Mouse (Mus musculus) urinary bladder, postnatal 14 days (tissue): Measurements from ENCODE around the gene Grm2.
"Not testable (repeated sequence)": the region's sequence is repeated elsewhere in the genome, so short reads cannot be mapped to it uniquely, and the experiment has no call there.

Experiments
- DNase-seq: peaks from one replicate; pipeline ENCODE4 v3.0.0; 2021; ENCODE audit warnings: low spot score

Grm2 gene

DNA sequence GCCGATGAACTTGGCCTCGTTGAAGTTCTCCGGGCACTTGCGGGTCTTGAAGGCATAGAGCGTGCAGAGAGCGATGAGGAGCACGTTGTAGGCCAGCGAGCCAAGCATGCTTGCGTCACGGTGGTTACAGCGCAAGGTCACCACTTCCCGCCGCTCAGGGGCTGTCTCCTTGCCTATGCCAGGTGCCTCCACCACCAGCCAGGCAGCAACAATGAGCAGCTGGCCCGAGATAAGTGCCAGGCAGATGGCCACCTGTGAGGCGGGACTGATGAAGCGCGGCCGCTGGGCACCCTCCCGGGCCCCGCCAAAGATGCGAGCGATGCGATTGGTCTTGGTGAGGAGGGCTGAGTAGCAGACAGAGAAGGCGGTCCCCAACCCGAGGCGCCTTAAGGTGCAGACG, 8.7 kb downstream of the Grm2 start:
- DNase-seq: no peak

DNA sequence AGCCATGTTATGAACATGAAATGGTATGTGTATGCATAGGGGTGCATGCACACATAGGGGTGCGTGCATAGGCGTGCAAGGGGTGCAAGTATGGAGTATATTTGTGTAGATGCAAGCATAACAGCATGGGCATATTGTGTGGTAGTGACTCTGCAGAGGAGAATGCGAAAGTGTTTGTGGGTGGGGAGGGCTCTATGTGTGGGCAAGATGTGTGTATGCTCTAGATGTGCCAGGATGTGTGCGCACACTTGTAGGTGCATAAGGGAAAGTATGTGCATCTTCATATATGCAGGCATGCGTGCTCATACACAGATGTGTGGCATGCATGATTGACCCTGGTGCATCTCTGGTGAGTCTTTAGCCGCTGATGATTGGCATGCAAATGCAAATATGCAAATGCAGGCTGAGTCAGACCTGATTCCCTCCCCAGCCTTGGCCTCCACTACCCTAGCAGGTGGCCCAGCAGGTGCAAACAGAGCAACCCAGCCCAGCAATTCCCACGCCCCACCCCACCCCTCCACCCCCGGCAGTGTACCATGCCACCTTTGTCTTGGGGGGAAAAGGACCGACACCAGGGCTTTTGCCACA, 10.1 kb downstream of the Grm2 start:
- no peak for DNase-seq

DNA sequence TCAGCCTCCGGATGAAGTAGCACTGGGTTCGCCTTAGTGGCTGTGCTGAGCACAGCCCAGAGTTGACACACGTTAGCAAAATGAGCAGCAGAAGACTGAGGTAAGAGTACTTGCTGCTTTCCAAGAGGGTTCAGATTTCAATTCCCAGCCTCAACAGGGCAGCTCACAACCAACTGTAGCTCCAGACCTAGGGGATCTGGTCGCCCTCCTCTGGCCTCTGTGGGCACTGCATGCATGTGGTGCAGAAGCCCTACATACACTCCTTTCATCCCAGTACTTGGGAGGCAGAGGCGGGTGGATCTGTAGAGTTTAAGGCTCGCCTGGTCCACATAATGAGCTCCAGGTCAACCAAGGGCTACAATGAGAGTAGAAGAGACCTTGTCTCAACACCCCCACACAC, 12.1 kb downstream of the Grm2 start:
- DNase-seq: no peak

DNA sequence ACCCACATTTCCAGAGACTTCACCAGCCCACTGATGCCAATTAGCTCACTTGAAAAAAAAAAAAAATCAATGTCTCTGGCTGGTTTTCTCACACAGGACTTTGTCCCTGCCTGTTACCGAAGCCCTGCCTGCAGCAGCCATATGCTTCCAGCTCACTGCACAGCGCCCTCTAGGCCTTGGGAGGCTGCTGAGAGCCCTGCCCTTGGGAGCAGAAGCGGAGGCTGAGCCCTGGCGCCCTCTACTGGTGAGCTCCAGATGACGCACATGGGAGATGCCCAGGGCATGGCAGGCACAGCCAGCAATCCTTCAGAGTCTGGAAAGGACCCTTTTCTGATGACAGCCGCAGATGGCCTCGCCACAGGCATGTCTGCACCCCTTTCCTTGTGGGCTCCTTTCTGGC, 12.8 kb downstream of the Grm2 start:
- DNase-seq: peak; percentile 73

DNA sequence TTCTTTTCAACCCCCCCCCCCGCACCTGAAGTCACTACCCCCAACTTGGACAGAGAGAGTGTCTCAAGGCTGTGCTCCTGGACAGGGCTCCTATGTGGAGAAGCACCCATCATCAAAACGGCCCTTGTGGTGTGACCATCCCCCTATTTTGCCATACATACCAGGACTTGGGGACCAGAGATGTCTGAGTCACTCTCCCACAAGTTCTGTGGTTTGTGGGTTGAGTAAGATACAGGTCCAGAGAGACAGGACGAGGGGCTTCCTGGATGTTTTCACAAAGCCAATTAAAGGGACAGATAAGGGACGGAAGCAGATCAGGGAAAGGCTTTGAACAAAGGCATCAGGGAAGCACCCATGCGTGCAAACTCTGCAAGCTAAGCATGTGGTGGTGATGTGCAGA, 14.5 kb downstream of the Grm2 start:
- DNase-seq: no peak

DNA sequence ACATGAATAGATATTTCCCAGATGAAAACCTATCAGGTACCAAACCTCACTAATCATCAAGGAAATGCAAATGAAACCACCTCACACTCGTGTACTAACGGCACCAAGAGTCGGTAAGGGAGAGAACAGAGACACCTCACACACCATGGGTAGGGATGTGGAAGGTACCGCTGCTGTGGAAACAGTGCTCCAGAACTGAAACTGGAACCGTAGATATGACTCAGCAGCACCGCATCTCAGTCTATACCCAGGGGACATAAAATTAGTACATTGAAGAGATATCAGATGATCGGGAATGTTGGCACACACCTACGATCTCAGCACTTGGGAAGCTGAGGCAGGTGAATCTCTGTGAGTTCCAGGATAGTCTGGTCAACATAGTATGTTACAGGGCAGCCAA, 17.7 kb downstream of the Grm2 start:
- no peak for DNase-seq

DNA sequence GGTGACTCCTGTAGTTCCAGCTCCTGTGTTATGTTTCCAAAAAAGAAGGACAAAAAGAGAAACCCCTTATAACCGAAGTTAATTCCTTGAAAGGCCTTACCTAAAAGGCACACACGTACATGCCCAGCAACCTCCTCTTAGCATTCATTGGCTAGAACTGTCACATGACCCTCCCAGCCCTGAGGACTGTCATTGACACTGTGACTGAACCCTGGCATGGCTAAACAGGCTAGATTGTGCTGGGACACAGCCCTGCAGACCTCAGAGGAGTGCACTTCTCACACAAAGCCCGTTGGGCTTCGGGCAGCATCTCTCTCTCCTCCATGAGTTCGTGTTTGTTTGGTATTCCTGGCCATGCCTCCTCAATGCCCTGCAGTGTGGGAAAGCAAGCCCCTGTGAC, 23.7 kb downstream of the Grm2 start:
- no peak for DNase-seq

DNA sequence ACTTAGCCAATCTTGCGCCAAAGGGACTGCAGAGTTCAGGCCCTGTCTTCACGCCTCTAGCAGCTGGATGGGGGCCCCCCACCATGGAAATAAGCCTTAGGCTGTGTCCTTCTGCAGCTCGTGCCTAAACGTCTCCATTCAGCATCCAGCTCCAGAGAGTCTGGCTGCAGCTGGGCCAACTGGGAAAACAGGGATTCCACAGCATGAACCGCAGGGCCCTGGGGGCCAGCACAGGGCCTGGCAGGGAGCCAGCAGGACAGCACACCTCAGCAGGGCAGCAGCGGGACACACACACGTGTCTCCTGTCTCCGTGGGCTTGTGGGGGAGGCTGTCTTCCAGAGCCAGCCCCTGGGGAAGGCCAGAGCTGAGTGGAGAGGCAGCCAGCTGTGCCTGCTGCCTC, 28.1 kb downstream of the Grm2 start:
- not testable (repeated sequence) for DNase-seq

DNA sequence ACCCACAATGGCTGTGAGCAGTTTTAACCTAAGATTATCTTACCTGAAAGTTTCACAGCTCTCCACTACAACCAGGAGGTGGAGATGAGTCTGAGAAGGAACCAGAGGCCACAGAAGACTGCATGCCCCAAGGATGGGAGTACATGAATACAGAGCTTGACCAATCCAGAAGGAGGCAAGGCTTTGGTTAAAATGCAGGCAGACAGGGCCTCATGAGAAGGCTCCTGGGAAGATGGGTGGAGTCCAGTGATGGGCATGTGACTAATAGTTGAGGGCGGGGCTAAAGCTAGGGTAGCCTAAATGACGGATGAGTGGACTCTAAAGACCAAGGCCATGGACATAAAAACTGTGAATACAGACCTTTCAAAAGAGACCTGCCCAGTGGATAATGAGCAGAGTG, 29.6 kb downstream of the Grm2 start, which contains the start of gene Iqcf6:
Gene Iqcf6 (plus strand): TSS at position 301 of the 400 bp plus-strand sequence.
- DNase-seq: no peak

DNA sequence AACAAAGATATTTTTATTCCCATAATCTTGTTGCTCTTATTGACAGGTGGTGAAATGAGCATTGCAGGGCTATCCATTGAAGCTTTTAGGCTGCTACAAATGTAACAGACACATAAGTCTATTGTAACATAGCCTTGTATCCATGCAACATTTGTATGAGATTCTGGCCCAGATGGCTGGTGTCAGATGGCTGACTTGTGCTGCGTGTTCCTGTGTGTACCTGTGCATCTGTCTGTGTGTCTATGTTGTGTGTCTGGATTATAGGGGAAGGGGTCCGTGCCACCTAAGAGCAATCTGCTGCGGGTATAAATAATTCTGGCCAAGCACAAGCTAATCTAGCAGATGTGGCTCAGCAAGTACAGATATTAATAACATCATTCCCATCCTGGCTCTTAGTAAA, 38.4 kb downstream of the Grm2 start:
- DNase-seq: no peak

DNA sequence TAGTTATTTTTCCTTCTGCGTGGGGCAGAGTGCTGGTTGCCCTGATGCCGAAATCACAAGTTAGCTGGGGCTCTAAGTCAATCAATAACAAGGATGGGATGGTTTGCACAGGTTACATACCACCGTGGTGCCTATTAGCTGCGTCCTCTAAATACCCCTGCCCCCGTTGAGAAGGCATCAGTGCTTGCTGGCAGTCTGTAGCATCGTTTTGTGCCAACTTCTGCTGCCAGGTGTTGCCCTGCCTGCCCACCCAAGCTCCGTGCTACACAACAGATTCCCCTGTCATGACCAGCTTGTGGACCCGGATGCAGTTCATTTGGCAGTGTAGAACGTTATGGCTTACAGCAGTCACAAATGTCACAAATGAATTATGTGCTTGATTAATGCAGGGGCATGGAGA, 39.6 kb downstream of the Grm2 start:
- no peak for DNase-seq

DNA sequence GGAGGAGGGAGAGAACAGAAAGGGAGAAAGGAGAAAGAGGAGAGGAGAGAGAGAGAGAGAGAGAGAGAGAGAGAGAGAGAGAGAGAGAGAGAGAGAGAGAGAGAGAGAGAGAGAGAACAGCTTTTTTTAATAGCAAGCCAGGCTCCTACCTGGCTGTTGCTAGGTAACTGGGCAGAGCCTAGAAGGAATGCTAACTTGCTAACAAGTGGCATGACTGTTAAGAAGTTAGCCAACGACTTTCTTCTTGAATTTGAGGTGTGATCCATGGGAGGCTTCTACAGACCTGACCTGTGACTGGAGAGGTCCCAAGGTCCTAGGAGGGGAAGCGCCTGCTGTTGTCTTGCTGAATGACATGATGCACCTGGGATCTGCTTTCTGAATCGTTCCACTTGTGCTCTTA, 41.3 kb downstream of the Grm2 start:
- no peak for DNase-seq

DNA sequence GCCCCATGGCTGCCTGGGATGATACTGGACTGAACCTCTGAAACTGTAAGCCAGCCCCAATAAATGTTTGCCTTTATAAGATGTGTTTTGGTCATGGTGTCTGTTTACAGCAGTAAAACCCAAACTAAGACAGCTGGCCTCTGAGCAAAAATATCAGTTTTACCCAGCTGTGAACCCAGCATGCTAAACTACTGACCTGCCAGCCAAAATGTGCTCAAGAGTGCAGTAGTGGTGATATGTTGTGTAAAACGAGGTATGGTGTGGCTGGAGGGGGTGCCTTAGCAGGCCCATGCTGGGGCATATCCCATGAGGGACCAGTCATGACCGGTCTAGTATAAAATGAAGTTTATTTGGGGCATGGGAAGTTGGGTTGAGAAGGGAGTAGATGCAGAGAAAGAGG, 41.9 kb downstream of the Grm2 start:
- no peak for DNase-seq

DNA sequence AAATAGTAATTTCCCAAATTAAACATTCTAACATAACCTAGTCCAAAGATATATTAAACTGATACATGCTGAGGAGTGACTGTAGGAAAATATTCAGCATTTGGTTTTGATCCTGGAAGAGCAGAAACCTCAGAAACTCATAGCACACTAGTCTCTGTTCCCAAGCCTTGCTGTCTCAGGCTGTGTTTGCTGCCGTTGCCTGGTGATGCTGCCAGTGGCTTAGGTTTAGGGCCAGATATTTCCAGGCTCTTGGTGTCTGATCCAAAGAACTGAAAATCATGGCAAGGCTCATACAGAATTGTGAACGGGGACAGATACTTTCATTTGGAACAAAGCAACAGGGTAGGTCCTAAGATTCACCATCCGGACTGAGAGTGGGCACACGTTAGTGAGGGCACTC, 45.2 kb downstream of the Grm2 start:
- no peak for DNase-seq

DNA sequence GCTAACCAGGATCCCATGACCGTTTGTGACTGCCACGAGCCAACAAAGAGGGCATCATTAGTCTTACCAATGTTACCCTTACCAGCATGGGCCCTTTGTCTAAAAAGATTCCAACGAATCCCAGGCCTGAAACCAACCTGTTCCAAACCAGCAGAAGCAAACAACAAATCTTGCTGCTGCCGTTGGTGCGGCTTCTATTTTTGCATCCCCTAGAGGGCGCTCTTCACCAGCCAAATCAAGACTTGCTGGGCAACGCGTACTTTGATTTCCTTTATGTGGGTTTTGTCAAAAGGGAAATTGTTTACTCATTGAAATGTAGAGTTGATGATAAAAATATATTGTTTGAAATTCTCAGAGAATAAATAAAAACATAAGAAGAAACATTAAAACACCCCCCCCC, 55.3 kb downstream of the Grm2 start:
- peak; percentile 24 for DNase-seq

DNA sequence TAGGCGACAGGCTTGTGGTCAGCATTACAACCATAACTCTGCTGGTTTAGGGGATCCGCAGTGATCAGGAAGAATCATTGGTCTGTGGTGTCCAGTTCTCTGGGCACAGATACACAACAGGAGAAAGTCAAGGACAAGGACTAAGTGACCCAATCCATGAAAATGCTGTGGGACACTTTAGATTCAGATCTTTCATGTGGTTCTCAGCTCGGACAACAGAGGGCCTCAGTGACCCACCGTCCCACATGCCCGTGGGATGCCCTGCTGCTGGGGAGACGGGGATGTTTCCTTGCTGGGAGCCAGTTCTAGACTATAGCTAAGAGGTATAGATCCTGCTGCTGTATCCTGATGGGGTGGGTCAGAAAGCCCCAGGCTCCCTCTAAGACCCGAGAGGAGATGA, 57.4 kb downstream of the Grm2 start:
- DNase-seq: no peak

DNA sequence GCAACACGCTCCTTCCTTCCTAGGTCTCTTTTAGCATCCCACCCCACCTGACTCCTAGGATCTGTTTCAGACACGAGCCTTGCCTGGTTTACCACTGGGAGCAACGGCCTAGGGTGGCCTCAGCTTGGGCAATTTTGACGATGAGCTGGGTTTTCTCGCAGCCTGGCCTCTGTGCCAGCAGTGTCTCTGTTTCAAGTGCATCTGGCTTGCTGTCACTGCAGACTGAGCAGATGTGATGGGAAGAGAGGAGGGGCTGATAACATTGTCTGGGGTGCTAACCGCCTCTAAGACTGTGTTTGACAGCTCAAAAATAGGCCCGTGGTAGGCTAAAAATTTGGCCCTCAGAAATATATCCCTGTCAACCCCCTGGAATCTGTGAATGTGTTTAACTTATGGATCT, 60.0 kb downstream of the Grm2 start:
- no peak for DNase-seq

DNA sequence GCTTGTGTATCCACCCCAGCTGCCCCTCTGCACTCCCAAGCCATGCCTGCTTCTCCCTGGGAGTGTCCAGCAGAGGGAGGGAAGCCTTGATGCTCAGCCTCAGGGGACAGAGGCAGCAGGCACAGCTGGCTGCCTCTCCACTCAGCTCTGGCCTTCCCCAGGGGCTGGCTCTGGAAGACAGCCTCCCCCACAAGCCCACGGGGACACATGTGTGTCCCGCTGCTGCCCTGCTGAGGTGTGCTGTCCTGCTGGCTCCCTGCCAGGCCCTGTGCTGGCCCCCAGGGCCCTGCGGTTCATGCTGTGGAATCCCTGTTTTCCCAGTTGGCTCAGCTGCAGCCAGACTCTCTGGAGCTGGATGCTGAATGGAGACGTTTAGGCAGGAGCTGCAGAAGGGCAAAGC, 60.5 kb downstream of the Grm2 start:
- DNase-seq: not testable (repeated sequence)
